Mouse (Mus musculus) stomach, postnatal 0 days (tissue): ENCODE measurements around the gene Rnf212.
A peak's percentile ranks its signal among the peaks of the same experiment; 100 is the strongest.

Experiments
- CTCF ChIP-seq: IDR thresholded peaks from 2 replicates; pipeline ENCODE4 v1.5.1; 2016; ENCODE audit warnings: antibody characterized with exemption, low read depth, mild to moderate bottlenecking, moderate library complexity
- EP300 ChIP-seq: optimal IDR thresholded peaks from 2 replicates; pipeline ENCODE3; 2016; ENCODE audit warnings: antibody characterized with exemption

GRCm38 (mm10) chr5:108679909-108680308 lies 94.9 kb downstream of the Rnf212 start:
- peak; percentile 64 for TF ChIP-seq CTCF
- no peak for TF ChIP-seq EP300
